Mouse (Mus musculus): ENCODE results near the gene Shoc2.

Gene Shoc2

GRCm38 (mm10) chr19:54040356-54041028 is 96.4 kb downstream of the Shoc2 start:
- no peak for DNase-seq

GRCm38 (mm10) chr19:54041029-54041367 is 96.9 kb downstream of the Shoc2 start:
- no peak for DNase-seq

- no peak for DNase-seq
Measured at GRCm38 (mm10) chr19:54043851-54044250, 99.7 kb downstream of the Shoc2 start, which contains the start of gene Adra2a. TSS of gene Adra2a (plus strand) at chr19:54044151.

- DNase-seq: peak; percentile 17 to 46
Measured at GRCm38 (mm10) chr19:54044507-54045371, 100.6 kb downstream of the Shoc2 start.

GRCm38 (mm10) chr19:54045412-54045811 is 101.3 kb downstream of the Shoc2 start:
- no peak for DNase-seq

- no peak for DNase-seq
Measured at GRCm38 (mm10) chr19:54045931-54046683, 102.0 kb downstream of the Shoc2 start.

- DNase-seq: no peak
Measured at GRCm38 (mm10) chr19:54046684-54047070, 102.6 kb downstream of the Shoc2 start.

GRCm38 (mm10) chr19:54047386-54048050 is 103.4 kb downstream of the Shoc2 start:
- no peak for DNase-seq

- DNase-seq: peak in 1 of 2 experiments; percentile 11
Measured at GRCm38 (mm10) chr19:54048161-54048885, 104.2 kb downstream of the Shoc2 start.

- no peak for DNase-seq
Measured at GRCm38 (mm10) chr19:54051651-54052050, 107.5 kb downstream of the Shoc2 start.

GRCm38 (mm10) chr19:54055845-54056244 is 111.7 kb downstream of the Shoc2 start:
- no peak for DNase-seq

GRCm38 (mm10) chr19:54068447-54068846 is 124.3 kb downstream of the Shoc2 start:
- DNase-seq: no peak

GRCm38 (mm10) chr19:54070521-54070920 is 126.4 kb downstream of the Shoc2 start:
- peak in 1 of 2 experiments; percentile 12 for DNase-seq

GRCm38 (mm10) chr19:54072233-54072800 is 128.2 kb downstream of the Shoc2 start:
- no peak for DNase-seq

- no peak for DNase-seq
Measured at GRCm38 (mm10) chr19:54076362-54077349, 132.6 kb downstream of the Shoc2 start.

GRCm38 (mm10) chr19:54081303-54081702 is 137.2 kb downstream of the Shoc2 start:
- DNase-seq: no peak

- DNase-seq: no peak
Measured at GRCm38 (mm10) chr19:54081716-54082165, 137.6 kb downstream of the Shoc2 start.
